Mouse (Mus musculus): ENCODE results near the gene Klhl25. TPM values are rescaled to one million over a fixed set of nuclear protein-coding genes. Genes with fewer than 3 reads are reported as not detected.
"Not testable (repeated sequence)": the region's sequence is repeated elsewhere in the genome, so short reads cannot be mapped to it uniquely, and the experiment has no call there.

Klhl25 gene
- polyA plus RNA-seq, 1 experiment from 2014 or later, result 15.9 TPM

GRCm38 (mm10) chr7:75879436-75879835 is 31.3 kb downstream of the Klhl25 start:
- H3K36me3 ChIP-seq (ENCODE audit: control insufficient read depth, insufficient read depth, low read length); H3K9ac ChIP-seq (ENCODE audit: low read depth, low read length); H3K4me3 ChIP-seq (ENCODE audit: low read length); H3K9me3 ChIP-seq (ENCODE audit: control insufficient read depth, low read length); H3K27ac ChIP-seq (ENCODE audit: low read depth, low read length); ATAC-seq (ENCODE audit: low FRiP score, low TSS enrichment); H3K4me2 ChIP-seq (replicated peaks; ENCODE audit: low read depth, low read length); H3K27me3 ChIP-seq (ENCODE audit: control insufficient read depth, insufficient read depth, low read length); H3K4me1 ChIP-seq (ENCODE audit: control insufficient read depth, insufficient read depth, low read length): not testable (repeated sequence)
- 84% methylated on average over 2 of the region's 2 CpGs for WGBS

- Histone ChIP-seq H3K4me3 (ENCODE audit: low read length) (no peak overlapping the region), H3K9me3 (ENCODE audit: control insufficient read depth, low read length) (no peaks in the 10 kb centered on the region), H3K27me3 (ENCODE audit: control insufficient read depth, insufficient read depth, low read length) (no peaks in the 10 kb centered on the region), H3K36me3 (ENCODE audit: control insufficient read depth, insufficient read depth, low read length) (no peaks in the 10 kb centered on the region), H3K4me2 (replicated peaks; ENCODE audit: low read depth, low read length) (no peak overlapping the region), H3K9ac (ENCODE audit: low read depth, low read length) (no peak overlapping the region), H3K4me1 (ENCODE audit: control insufficient read depth, insufficient read depth, low read length) (no peaks in the 10 kb centered on the region), H3K27ac (ENCODE audit: low read depth, low read length) (no peak overlapping the region)
- 67% methylated on average over 8 of the region's 8 CpGs for whole genome bisulfite sequencing
- ATAC-seq (ENCODE audit: low FRiP score, low TSS enrichment), result peak; percentile 9; the same call in 1 of the 2 replicates
Measured at GRCm38 (mm10) chr7:75880236-75880635, 32.1 kb downstream of the Klhl25 start.

GRCm38 (mm10) chr7:75880650-75881049 is 32.5 kb downstream of the Klhl25 start:
- H3K4me1 ChIP-seq (ENCODE audit: control insufficient read depth, insufficient read depth, low read length), result no peaks in the 10 kb centered on the region
- H3K27ac ChIP-seq (ENCODE audit: low read depth, low read length), result no peak overlapping the region
- no peak overlapping the region for H3K4me3 ChIP-seq (ENCODE audit: low read length)
- H3K9ac ChIP-seq (ENCODE audit: low read depth, low read length), result no peak overlapping the region
- ATAC-seq (ENCODE audit: low FRiP score, low TSS enrichment), result peak; percentile 91
- 4% methylated on average over 8 of the region's 8 CpGs for WGBS
- H3K36me3 ChIP-seq (ENCODE audit: control insufficient read depth, insufficient read depth, low read length), result no peaks in the 10 kb centered on the region
- H3K9me3 ChIP-seq (ENCODE audit: control insufficient read depth, low read length), result no peaks in the 10 kb centered on the region
- no peaks in the 10 kb centered on the region for H3K27me3 ChIP-seq (ENCODE audit: control insufficient read depth, insufficient read depth, low read length)
- H3K4me2 ChIP-seq (replicated peaks; ENCODE audit: low read depth, low read length), result no peak overlapping the region

GRCm38 (mm10) chr7:75881376-75881775 is 33.3 kb downstream of the Klhl25 start:
- Histone ChIP-seq H3K27ac (ENCODE audit: low read depth, low read length) (no peak overlapping the region), H3K36me3 (ENCODE audit: control insufficient read depth, insufficient read depth, low read length) (no peaks in the 10 kb centered on the region)
- 66% methylated on average over 6 of the region's 6 CpGs for WGBS

GRCm38 (mm10) chr7:75881791-75882190 is 33.7 kb downstream of the Klhl25 start:
- Histone ChIP-seq H3K27me3 (ENCODE audit: control insufficient read depth, insufficient read depth, low read length) (no peaks in the 10 kb centered on the region), H3K27ac (ENCODE audit: low read depth, low read length) (no peak overlapping the region)
- WGBS, result 70% methylated on average over 3 of the region's 3 CpGs

More at GRCm38 (mm10) chr7:75881376-75881775, 33.3 kb downstream of the Klhl25 start:
- Histone ChIP-seq H3K27me3 (ENCODE audit: control insufficient read depth, insufficient read depth, low read length) (no peaks in the 10 kb centered on the region), H3K4me1 (ENCODE audit: control insufficient read depth, insufficient read depth, low read length) (no peaks in the 10 kb centered on the region), H3K4me3 (ENCODE audit: low read length) (no peak overlapping the region), H3K9me3 (ENCODE audit: control insufficient read depth, low read length) (no peaks in the 10 kb centered on the region), H3K4me2 (replicated peaks; ENCODE audit: low read depth, low read length) (no peak overlapping the region), H3K9ac (ENCODE audit: low read depth, low read length) (no peak overlapping the region)
- no peak for ATAC-seq (ENCODE audit: low FRiP score, low TSS enrichment)

GRCm38 (mm10) chr7:75891466-75891865 is 43.4 kb downstream of the Klhl25 start:
- H3K4me3 ChIP-seq (ENCODE audit: low read length), result no peak overlapping the region
- WGBS, result 93% methylated on average over 4 of the region's 4 CpGs
- H3K9ac ChIP-seq (ENCODE audit: low read depth, low read length), result no peak overlapping the region
- H3K27ac ChIP-seq (ENCODE audit: low read depth, low read length), result no peak overlapping the region
- H3K9me3 ChIP-seq (ENCODE audit: control insufficient read depth, low read length), result no peaks in the 10 kb centered on the region
- no peaks in the 10 kb centered on the region for H3K27me3 ChIP-seq (ENCODE audit: control insufficient read depth, insufficient read depth, low read length)
- no peaks in the 10 kb centered on the region for H3K36me3 ChIP-seq (ENCODE audit: control insufficient read depth, insufficient read depth, low read length)
- no peak overlapping the region for H3K4me2 ChIP-seq (replicated peaks; ENCODE audit: low read depth, low read length)
- ATAC-seq (ENCODE audit: low FRiP score, low TSS enrichment), result no peak
- H3K4me1 ChIP-seq (ENCODE audit: control insufficient read depth, insufficient read depth, low read length), result no peaks in the 10 kb centered on the region

More at GRCm38 (mm10) chr7:75881791-75882190, 33.7 kb downstream of the Klhl25 start:
- no peaks in the 10 kb centered on the region for H3K9me3 ChIP-seq (ENCODE audit: control insufficient read depth, low read length)
- no peaks in the 10 kb centered on the region for H3K4me1 ChIP-seq (ENCODE audit: control insufficient read depth, insufficient read depth, low read length)
- no peak overlapping the region for H3K4me2 ChIP-seq (replicated peaks; ENCODE audit: low read depth, low read length)
- H3K4me3 ChIP-seq (ENCODE audit: low read length), result no peak overlapping the region
- H3K9ac ChIP-seq (ENCODE audit: low read depth, low read length), result no peak overlapping the region
- ATAC-seq (ENCODE audit: low FRiP score, low TSS enrichment), result no peak
- H3K36me3 ChIP-seq (ENCODE audit: control insufficient read depth, insufficient read depth, low read length), result no peaks in the 10 kb centered on the region

GRCm38 (mm10) chr7:75892737-75893136 is 44.6 kb downstream of the Klhl25 start:
- Histone ChIP-seq H3K9ac (ENCODE audit: low read depth, low read length) (no peak overlapping the region), H3K27me3 (ENCODE audit: control insufficient read depth, insufficient read depth, low read length) (no peaks in the 10 kb centered on the region), H3K4me3 (ENCODE audit: low read length) (no peak overlapping the region), H3K27ac (ENCODE audit: low read depth, low read length) (no peak overlapping the region), H3K36me3 (ENCODE audit: control insufficient read depth, insufficient read depth, low read length) (no peaks in the 10 kb centered on the region), H3K4me2 (replicated peaks; ENCODE audit: low read depth, low read length) (no peak overlapping the region), H3K4me1 (ENCODE audit: control insufficient read depth, insufficient read depth, low read length) (no peaks in the 10 kb centered on the region), H3K9me3 (ENCODE audit: control insufficient read depth, low read length) (no peaks in the 10 kb centered on the region)
- 51% methylated on average over 3 of the region's 3 CpGs for WGBS
- ATAC-seq (ENCODE audit: low FRiP score, low TSS enrichment), result no peak

GRCm38 (mm10) chr7:75893709-75894108 is 45.6 kb downstream of the Klhl25 start:
- no peak overlapping the region for H3K4me3 ChIP-seq (ENCODE audit: low read length)
- H3K4me1 ChIP-seq (ENCODE audit: control insufficient read depth, insufficient read depth, low read length), result no peaks in the 10 kb centered on the region
- no peaks in the 10 kb centered on the region for H3K9me3 ChIP-seq (ENCODE audit: control insufficient read depth, low read length)
- no peaks in the 10 kb centered on the region for H3K36me3 ChIP-seq (ENCODE audit: control insufficient read depth, insufficient read depth, low read length)
- H3K27me3 ChIP-seq (ENCODE audit: control insufficient read depth, insufficient read depth, low read length), result no peaks in the 10 kb centered on the region
- no peak overlapping the region for H3K4me2 ChIP-seq (replicated peaks; ENCODE audit: low read depth, low read length)
- 87% methylated on average over 8 of the region's 8 CpGs for WGBS
- no peak overlapping the region for H3K9ac ChIP-seq (ENCODE audit: low read depth, low read length)
- no peak for ATAC-seq (ENCODE audit: low FRiP score, low TSS enrichment)
- no peak overlapping the region for H3K27ac ChIP-seq (ENCODE audit: low read depth, low read length)

GRCm38 (mm10) chr7:75897041-75897440 is 48.9 kb downstream of the Klhl25 start:
- Histone ChIP-seq H3K27ac (ENCODE audit: low read depth, low read length) (no peak overlapping the region), H3K9me3 (ENCODE audit: control insufficient read depth, low read length) (no peaks in the 10 kb centered on the region), H3K36me3 (ENCODE audit: control insufficient read depth, insufficient read depth, low read length) (no peaks in the 10 kb centered on the region), H3K4me1 (ENCODE audit: control insufficient read depth, insufficient read depth, low read length) (no peaks in the 10 kb centered on the region), H3K27me3 (ENCODE audit: control insufficient read depth, insufficient read depth, low read length) (no peaks in the 10 kb centered on the region), H3K4me2 (replicated peaks; ENCODE audit: low read depth, low read length) (no peak overlapping the region), H3K9ac (ENCODE audit: low read depth, low read length) (no peak overlapping the region), H3K4me3 (ENCODE audit: low read length) (no peak overlapping the region)
- 89% methylated on average over 5 of the region's 5 CpGs for WGBS
- ATAC-seq (ENCODE audit: low FRiP score, low TSS enrichment), result no peak

Data from kidney, embryonic 14.5 days (tissue).